Mouse (Mus musculus) kidney, adult 10 weeks (tissue): Measurements from ENCODE around the gene Reg1. TPM values are rescaled to one million over a fixed set of nuclear protein-coding genes. Genes with fewer than 3 reads are reported as not detected.

ENCODE experiments used
- polyA plus RNA-seq: library from polyadenylated mRNA; stranded (reverse); fragments of 350-450 nt; fragmentation: Illumina TruSeq; extraction: RNeasy Lipid Tissue Mini Kit (QIAGEN cat#74804); gene quantifications from one replicate; pipeline ENCODE4 v1.2.3, GENCODE M21; 2014; ENCODE audit warnings: low read depth, low replicate concordance

The Reg1 gene
- polyA plus RNA-seq: 3.0 TPM

DNA sequence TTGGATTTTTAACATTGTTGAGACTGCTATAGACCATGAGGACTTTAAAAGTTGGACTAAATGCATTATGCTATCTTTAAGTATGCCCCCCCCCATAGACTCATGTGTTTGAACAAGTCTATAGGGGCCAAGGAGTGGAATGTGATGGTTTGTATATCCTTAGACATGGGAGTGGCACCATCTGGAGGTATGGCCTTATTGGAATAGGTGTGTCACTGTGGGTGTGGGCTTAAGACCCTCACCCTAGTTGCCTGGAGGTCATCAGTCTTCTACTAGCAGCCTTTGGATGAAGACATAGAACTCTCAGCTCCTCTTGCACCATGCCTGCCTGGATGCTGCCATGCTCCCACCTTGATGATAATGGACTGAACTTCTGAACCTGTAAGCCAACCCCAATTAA lies at the start of gene Reg1:
Gene Reg1 (plus strand): TSS at position 301 of the 400 bp plus-strand sequence.

GRCm38 (mm10) chr6:78378765-78379164 lies 43.7 kb upstream of the Reg1 start, which contains the start of gene Reg3d:
Gene Reg3d (minus strand): TSS chr6:78378865.

DNA sequence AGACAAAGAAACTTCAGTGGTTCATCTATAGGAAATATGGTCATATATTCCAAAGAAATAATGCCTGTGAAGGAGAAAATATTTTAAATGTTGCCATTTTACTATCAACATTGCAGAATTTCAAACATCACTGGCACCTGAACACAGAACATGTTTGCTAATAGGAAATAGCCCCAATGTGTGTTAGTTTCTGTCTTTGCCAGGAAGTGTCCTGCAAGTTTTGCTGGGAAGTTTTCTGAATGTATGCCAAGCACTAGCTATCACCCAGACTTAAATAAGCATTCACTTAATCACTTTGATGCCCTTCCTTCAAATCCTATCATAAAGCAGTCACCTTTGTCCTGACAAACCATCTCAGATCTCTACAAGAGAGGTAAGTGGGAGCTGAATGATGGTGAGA lies 42.1 kb upstream of the Reg1 start, which contains the start of gene Reg3a:
Gene Reg3a (plus strand): TSS at position 301 of the 400 bp plus-strand sequence.

GRCm38 (mm10) chr6:78395323-78395722 lies 27.2 kb upstream of the Reg1 start, which contains the start of gene Reg2:
Gene Reg2 (plus strand): TSS chr6:78395623.

GRCm38 (mm10) chr6:78468772-78469171 lies 46.3 kb downstream of the Reg1 start, which contains the start of gene Reg3g:
Gene Reg3g (minus strand): TSS chr6:78468872.

Other genes with a start within 250 kb of the Reg1 start
- not detected for gene Reg3b, start 52.1 kb upstream of the Reg1 start, polyA plus RNA-seq
- not detected for gene Reg3d, start 43.8 kb upstream of the Reg1 start, polyA plus RNA-seq
- gene Reg3a, start 42.0 kb upstream of the Reg1 start, polyA plus RNA-seq: not detected
- not detected for gene Reg2, start 27.1 kb upstream of the Reg1 start, polyA plus RNA-seq
- 0.69 TPM for gene Reg3g, start 46.2 kb downstream of the Reg1 start, polyA plus RNA-seq